Mouse (Mus musculus): Measurements from ENCODE around the gene Nelfe.

The Nelfe gene

GRCm38 (mm10) chr17:34847192-34847591, 3.0 kb upstream of the Nelfe start:
- DNase-seq (ENCODE audit: inconsistent ontology term): no peak

DNA sequence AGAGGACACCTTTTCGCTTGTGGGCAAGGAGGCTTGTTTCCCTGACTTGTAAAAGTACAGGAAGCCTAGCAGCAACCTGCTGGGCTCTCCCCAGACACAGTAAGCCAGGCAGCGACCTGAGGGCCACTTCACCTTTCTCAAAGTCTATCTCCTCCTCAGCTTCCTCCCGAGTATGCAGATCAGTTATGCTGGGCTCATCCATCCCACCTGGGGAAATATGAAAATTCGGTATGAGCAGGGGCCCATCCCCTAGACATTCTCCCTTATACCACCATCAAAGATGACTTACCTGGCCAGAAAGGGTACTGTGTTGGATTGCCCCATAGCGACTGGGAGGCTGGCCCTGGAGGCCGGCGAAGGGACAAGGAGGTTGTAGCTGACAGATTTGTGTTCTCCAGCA, 2.6 kb upstream of the Nelfe start:
- no peak for DNase-seq (ENCODE audit: inconsistent ontology term)

- DNase-seq (ENCODE audit: inconsistent ontology term): peak; percentile 15
These were observed 430 bp downstream of the Nelfe start for GRCm38 (mm10) chr17:34850517-34851125.

- no peak for DNase-seq (ENCODE audit: inconsistent ontology term)
These were observed 3.3 kb downstream of the Nelfe start for GRCm38 (mm10) chr17:34853511-34853910.

DNA sequence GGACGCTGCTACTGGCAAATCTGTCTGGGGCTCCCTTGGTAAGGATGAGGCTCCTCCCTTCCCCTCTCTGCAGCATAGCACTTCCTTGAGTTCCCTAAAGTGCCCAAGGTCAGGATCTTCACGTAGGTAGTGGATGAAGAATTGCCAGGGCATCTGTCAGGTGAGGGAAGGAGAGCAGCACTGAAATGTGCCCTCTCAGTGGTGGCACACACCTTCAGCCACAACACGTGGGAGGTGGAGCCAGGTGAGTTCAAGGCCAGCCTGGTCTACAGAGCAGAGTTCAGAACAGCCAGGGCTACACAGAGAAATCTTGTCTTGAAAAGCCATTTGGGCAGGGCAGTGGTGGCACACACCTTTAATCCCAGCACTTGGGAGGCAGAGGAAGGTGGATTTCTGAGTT, 4.6 kb downstream of the Nelfe start:
- no peak for DNase-seq (ENCODE audit: inconsistent ontology term)

DNA sequence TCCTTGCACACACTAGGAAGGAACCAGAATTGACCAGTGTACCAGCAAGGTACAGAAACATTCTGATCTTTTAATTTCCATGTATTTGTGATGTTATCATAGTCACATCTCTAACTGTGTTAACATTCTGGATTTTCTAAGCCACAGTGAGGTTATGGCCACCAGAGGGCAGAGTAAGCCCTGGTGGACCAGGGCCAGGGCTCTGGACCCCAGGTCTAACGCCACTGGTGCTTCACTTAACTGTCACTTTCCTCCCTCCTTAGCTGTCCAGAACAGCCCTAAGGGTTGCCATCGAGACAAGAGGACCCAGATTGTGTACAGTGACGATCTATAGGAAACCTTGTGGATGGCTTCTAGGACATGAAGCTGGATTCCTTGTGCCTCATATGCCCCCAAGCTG, 5.6 kb downstream of the Nelfe start:
- DNase-seq (ENCODE audit: inconsistent ontology term): peak; percentile 19

DNA sequence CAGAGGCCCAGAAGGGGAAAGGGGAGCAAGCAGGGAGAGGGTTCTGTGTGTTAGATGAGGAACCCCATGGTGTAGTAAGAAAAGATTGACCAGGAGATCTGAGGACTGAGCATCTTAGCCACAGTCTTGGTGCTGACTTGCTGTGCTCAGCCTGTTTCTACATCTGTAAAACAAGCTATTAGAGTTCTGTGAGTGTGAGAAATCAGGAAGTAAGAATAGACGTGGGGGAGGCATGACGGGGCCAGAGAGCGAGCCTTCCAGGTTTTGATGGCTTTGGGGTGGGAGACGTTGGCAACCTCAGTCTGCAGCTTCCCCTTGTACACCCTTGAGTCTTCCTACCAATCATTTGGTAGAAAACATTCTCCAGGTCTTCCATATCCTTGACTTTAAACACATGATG, 8.5 kb downstream of the Nelfe start:
- DNase-seq (ENCODE audit: inconsistent ontology term): no peak

DNA sequence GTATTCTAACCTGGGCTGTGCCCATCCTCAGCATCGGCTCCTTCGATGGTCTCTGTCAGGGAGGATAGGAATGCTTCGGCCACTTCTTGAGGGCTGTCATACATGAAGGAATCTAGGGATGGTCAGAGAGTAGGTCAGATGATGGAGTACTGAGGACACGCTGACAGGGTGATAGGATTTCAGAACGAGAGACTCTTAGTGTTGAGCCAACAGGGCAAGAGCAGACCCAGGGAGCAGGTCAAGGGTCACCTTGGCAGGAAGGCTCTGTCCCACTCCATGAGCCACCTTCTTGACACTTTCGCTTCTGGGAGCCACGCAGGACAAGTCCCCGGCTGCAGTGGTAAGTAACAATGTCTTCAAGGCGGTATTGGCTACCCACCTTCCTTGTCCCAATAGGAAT, 10.3 kb downstream of the Nelfe start:
- DNase-seq (ENCODE audit: inconsistent ontology term): no peak

- no peak for DNase-seq (ENCODE audit: inconsistent ontology term)
These were observed 11.7 kb downstream of the Nelfe start for GRCm38 (mm10) chr17:34861704-34862415.

DNA sequence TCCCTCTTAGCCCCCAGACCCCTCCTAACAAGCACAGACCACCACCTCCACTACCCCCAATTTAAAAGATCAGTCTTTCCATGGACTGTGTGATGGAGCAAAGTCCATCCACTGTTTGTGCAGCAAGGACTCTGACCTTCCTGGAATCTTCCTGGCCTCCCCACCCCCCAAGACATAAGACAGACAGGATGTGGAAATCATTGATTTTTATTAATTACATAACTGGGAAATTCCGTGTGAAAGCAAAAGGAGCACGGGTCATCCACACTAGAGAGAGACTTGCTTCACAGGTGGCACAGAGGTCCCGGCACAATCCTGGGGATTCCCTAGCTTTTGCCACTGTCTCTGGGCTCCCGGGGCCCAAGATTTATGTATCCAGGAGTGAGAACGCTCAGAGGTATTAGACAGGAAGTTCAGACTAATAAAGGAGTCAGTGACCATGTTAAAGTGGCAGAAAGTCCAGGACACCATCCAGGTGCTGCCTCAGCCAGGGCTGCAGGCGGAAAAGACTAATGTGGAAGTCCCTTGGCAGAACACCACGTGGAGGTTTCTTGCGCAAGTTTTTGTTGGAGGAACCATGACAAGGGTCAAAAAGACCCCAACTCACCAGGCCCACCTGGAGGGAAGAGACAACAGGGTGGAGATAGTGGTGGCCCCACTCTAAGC, 12.4 kb downstream of the Nelfe start, which contains the start of gene Cfb:
TSS of gene Cfb (minus strand) at position 103 of the 666 bp plus-strand sequence.
- DNase-seq (ENCODE audit: inconsistent ontology term): no peak

GRCm38 (mm10) chr17:34865981-34866380, 15.8 kb downstream of the Nelfe start:
- DNase-seq (ENCODE audit: inconsistent ontology term): no peak

GRCm38 (mm10) chr17:34874321-34874720, 24.1 kb downstream of the Nelfe start:
- no peak for DNase-seq (ENCODE audit: inconsistent ontology term)

GRCm38 (mm10) chr17:34879336-34879879, 29.2 kb downstream of the Nelfe start, which contains the start of gene Zbtb12:
TSS of gene Zbtb12 (plus strand) at chr17:34879483.
- no peak for DNase-seq (ENCODE audit: inconsistent ontology term)

DNA sequence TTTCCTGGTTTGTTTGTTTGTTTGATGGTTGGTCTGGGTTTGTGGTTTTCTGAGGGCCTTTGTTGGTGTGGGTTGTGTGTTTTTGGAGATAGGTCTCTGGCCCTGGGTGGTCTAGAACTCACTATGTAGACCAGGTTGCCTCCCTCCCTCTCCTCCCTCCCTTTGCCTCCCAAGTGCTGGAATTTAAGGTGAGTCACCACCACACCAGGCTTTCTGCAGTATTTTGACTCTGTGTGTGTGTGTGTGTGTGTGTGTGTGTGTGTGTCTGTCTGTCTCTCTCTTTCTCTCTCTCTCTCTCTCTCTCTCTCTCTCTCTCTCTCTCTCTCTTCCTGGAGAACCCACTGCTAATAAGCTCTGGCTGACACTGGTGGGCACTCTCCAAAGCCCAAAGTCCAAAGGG, 31.0 kb downstream of the Nelfe start:
- DNase-seq (ENCODE audit: inconsistent ontology term): no peak

DNA sequence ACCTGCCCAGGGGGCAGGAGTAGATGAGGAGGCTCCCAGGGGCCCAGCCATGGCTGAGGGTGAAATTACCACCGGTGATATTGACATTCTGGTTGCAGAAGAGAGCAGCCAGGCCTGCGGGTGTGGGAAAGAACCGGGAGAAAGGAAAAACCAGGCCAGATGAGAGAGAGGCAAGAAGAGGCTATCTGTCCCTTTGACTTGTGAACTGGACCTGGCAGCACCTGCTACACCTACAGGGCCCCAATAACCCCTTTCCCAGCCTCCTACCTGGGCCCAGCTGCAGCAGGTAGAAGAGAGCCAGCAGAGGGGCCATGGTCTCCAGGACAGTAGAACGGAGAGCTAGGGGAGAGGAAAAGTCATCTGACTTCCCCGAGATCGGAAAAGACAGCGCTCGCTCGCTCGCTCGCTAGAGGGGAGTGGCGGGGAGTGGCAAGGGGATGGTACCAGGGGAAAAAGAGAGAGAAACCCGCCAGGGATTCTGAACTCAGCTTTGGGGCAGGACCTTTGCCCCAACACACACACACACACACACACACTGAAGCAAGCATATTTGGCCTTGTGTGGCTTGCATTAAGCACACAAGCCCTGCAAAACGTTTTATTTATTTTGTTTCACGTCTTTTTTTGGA, 31.6 kb downstream of the Nelfe start, which contains the start of gene Gm20547:
TSS of gene Gm20547 (minus strand) at position 360 of the 628 bp plus-strand sequence.
- DNase-seq (ENCODE audit: inconsistent ontology term): no peak

GRCm38 (mm10) chr17:34883332-34883731, 33.1 kb downstream of the Nelfe start:
- DNase-seq (ENCODE audit: inconsistent ontology term): no peak

GRCm38 (mm10) chr17:34884704-34885103, 34.5 kb downstream of the Nelfe start:
- DNase-seq (ENCODE audit: inconsistent ontology term): no peak

DNA sequence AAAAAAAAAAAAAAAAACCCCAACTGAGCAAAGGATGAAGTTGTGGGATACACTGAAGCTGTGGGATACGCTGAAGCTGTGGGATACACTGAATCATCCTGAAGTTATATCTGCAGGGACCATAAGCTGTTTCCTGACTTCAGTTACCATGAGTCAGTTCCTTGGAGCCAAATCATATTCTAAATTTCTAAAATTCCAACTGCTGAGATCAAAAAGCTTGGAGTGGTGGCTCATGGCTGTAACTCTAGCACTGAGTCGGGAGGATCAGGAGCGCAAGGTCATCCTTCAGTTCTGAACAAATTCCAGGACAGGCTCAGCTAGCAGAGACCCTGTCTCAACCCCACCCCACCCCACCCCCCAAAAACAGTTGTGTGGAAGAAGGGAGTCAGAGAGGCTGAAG, 35.4 kb downstream of the Nelfe start:
- DNase-seq (ENCODE audit: inconsistent ontology term): peak; percentile 60

DNA sequence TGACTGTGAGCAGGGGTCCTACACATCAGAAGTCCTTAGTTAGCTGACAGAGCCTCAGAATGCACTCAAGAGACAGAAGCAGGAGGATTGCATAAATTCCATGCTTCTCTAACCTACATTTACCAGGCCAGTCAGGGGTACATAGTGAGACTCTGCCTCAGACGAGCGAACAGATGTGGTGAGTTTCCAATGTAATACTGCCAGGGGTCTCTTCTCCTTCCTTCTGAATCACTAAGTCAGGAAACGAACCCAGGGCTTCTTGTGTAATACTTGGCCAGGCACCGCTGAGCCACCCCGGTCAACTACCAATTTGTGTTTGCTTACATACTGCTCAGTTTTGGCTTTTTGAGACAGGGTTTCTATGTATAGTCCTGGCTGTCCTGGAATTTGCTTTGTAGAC, 37.8 kb downstream of the Nelfe start:
- no peak for DNase-seq (ENCODE audit: inconsistent ontology term)

DNA sequence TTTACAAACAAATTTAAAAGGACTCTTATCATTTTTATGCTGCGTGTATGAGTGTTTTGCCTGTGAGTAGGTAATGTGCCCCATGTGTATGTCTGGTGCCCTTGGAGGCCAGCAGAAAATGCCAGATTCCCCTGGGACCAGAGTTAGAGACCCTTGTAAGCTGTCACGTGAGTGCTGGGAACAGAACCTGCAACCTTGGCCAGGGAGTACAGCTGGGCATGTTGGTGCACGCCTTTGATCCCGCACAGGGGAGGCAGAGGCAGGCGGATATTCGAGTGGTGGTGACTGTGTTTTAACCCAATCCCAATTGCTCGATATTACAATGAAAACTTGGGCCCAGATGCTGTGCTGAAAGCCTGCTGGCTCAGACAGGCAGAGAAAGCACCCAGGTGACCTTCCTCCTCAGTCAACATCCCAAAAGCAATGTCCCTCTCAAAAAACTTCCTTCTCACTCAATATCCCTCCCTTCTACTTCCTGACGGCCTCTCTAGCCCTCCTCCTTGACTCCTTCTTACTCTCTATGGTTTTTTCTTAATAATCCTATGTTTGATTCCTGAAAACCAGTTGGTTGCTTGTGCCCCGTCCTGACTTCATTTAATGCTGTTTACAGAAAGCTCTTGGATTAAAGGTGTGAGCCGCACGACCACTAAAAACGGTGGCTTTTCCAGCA, 40.0 kb downstream of the Nelfe start:
- no peak for DNase-seq (ENCODE audit: inconsistent ontology term)

GRCm38 (mm10) chr17:34891377-34891776, 41.2 kb downstream of the Nelfe start:
- DNase-seq (ENCODE audit: inconsistent ontology term): no peak
